Mouse (Mus musculus): Measurements from ENCODE around the gene Gimap4. TPM values are rescaled to one million over a fixed set of nuclear protein-coding genes. Genes with fewer than 3 reads are reported as not detected.
"Not testable (repeated sequence)": the region's sequence is repeated elsewhere in the genome, so short reads cannot be mapped to it uniquely, and the experiment has no call there.

The Gimap4 gene
- polyA plus RNA-seq, 1 experiment: 73.5 TPM

- Histone ChIP-seq H3K27me3 (ENCODE audit: control insufficient read depth, insufficient read depth, low read length) (no peaks in the 10 kb centered on the region), H3K4me1 (ENCODE audit: control insufficient read depth, insufficient read depth, insufficient read length) (peaks cover 22% of the 10 kb centered on the region), H3K27ac (ENCODE audit: insufficient read depth, low read length) (peak overlapping the region; percentile 66; the same call in 1 of the 2 replicates), H3K4me3 (ENCODE audit: extremely low read depth, insufficient read depth, insufficient read length) (no peak overlapping the region), H3K36me3 (ENCODE audit: control insufficient read depth, insufficient read depth, low read length) (peaks cover 3% of the 10 kb centered on the region; the same call in 1 of the 2 replicates)
- no peak for DNase-seq (ENCODE audit: low read depth in 1 of 2, low spot score in 2 of 2)
- 43% methylated on average over 5 of the region's 5 CpGs for WGBS
- TF ChIP-seq POLR2A (IDR thresholded peaks at IDR 0.05; ENCODE audit: low read depth, low read length) (no peak), CTCF (IDR thresholded peaks at IDR 0.05; ENCODE audit: extremely low read depth, insufficient read depth, insufficient read length, insufficient replicate concordance) (no peak)
These were observed 3.9 kb upstream of the Gimap4 start for GRCm38 (mm10) chr6:48680421-48680820.

DNA sequence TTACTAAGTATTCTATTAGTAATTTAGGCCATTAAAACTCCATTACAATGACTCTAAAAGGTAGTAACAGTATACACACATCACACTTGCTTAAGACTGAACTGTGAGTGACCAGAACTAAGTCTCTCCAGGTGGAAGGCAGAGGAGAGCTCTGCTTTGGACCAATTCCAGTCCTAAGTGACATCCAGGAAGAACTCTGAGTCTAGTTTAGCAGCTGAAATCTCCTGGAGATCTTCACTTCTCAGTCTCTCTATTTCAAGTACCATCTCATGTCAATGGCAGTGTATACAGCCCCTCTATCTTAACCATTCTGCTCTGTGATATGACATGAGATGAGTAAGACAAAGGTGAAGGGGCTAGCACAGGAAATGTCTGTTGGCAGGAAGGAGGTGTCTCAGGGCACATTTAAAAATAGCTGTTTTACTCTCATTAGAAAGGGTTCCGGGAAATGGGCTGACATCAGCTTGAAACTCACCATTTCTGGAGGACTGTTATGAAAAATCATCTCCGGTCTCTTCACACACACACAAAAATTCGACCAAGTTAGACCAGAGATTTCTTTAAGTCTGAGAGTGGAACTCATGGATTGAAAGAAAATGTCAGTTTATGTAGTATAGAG, 2.8 kb upstream of the Gimap4 start:
- 5% methylated on average over 3 of the region's 3 CpGs for WGBS
- Histone ChIP-seq H3K27ac (ENCODE audit: insufficient read depth, low read length) (peak overlapping the region; percentile 83), H3K36me3 (ENCODE audit: control insufficient read depth, insufficient read depth, low read length) (peaks cover 3% of the 10 kb centered on the region), H3K4me3 (ENCODE audit: extremely low read depth, insufficient read depth, insufficient read length) (no peak overlapping the region), H3K4me1 (ENCODE audit: control insufficient read depth, insufficient read depth, insufficient read length) (peaks cover 25% of the 10 kb centered on the region), H3K27me3 (ENCODE audit: control insufficient read depth, insufficient read depth, low read length) (no peaks in the 10 kb centered on the region)
- no peak for DNase-seq (ENCODE audit: low read depth in 1 of 2, low spot score in 2 of 2)
- TF ChIP-seq CTCF (IDR thresholded peaks at IDR 0.05; ENCODE audit: extremely low read depth, insufficient read depth, insufficient read length, insufficient replicate concordance) (no peak), POLR2A (IDR thresholded peaks at IDR 0.05; ENCODE audit: low read depth, low read length) (no peak)

- Histone ChIP-seq H3K27ac (ENCODE audit: insufficient read depth, low read length) (peak overlapping the region; percentile 60), H3K36me3 (ENCODE audit: control insufficient read depth, insufficient read depth, low read length) (peaks cover 7% of the 10 kb centered on the region), H3K27me3 (ENCODE audit: control insufficient read depth, insufficient read depth, low read length) (no peaks in the 10 kb centered on the region), H3K4me3 (ENCODE audit: extremely low read depth, insufficient read depth, insufficient read length) (no peak overlapping the region), H3K4me1 (ENCODE audit: control insufficient read depth, insufficient read depth, insufficient read length) (peaks cover 30% of the 10 kb centered on the region)
- TF ChIP-seq POLR2A (IDR thresholded peaks at IDR 0.05; ENCODE audit: low read depth, low read length) (no peak), CTCF (IDR thresholded peaks at IDR 0.05; ENCODE audit: extremely low read depth, insufficient read depth, insufficient read length, insufficient replicate concordance) (no peak)
- DNase-seq (ENCODE audit: low read depth in 1 of 2, low spot score in 2 of 2): no peak
- 36% methylated on average over 4 of the region's 4 CpGs for WGBS
These were observed 2.1 kb upstream of the Gimap4 start for GRCm38 (mm10) chr6:48682271-48682670.

DNA sequence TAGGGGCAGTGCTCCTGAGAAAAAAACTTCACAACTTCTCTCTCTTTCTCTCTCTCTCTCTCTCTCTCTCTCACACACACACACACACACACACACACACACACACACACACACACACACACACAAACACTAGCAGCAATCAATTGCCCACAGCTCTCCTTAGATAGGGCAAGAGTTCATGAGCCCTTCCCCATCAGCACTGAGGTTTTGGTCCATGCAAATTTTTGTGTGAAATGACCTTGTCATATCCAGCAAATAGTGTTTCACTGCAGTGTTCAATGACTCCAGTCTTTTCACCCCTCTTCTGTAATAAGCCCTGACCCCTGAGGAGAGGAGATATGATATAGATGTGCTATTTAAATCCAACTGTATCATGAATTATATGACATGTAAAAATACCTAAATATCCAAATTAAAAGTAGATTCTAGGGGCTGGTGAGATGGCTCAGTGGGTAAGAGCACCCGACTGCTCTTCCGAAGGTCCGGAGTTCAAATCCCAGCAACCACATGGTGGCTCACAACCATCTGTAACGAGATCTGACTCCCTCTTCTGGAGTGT, 1.0 kb upstream of the Gimap4 start:
- 85% methylated on average over 4 of the region's 4 CpGs for WGBS
- H3K27me3 ChIP-seq (ENCODE audit: control insufficient read depth, insufficient read depth, low read length); H3K36me3 ChIP-seq (ENCODE audit: control insufficient read depth, insufficient read depth, low read length); DNase-seq (ENCODE audit: low read depth in 1 of 2, low spot score in 2 of 2); H3K4me3 ChIP-seq (ENCODE audit: extremely low read depth, insufficient read depth, insufficient read length): not testable (repeated sequence)
- H3K4me1 ChIP-seq (ENCODE audit: control insufficient read depth, insufficient read depth, insufficient read length): peaks cover 30% of the 10 kb centered on the region
- H3K27ac ChIP-seq (ENCODE audit: insufficient read depth, low read length): peak overlapping the region; percentile 40

GRCm38 (mm10) chr6:48684806-48685205, 457 bp downstream of the Gimap4 start:
- Histone ChIP-seq H3K4me3 (ENCODE audit: extremely low read depth, insufficient read depth, insufficient read length) (peak overlapping the region; percentile 73), H3K36me3 (ENCODE audit: control insufficient read depth, insufficient read depth, low read length) (peaks cover 6% of the 10 kb centered on the region), H3K4me1 (ENCODE audit: control insufficient read depth, insufficient read depth, insufficient read length) (peaks cover 21% of the 10 kb centered on the region), H3K27ac (ENCODE audit: insufficient read depth, low read length) (peak overlapping the region; percentile 94), H3K27me3 (ENCODE audit: control insufficient read depth, insufficient read depth, low read length) (no peaks in the 10 kb centered on the region)
- TF ChIP-seq POLR2A (IDR thresholded peaks at IDR 0.05; ENCODE audit: low read depth, low read length) (0 out of 2 replicates have a peak, but pooled peaks have one; percentile 0), CTCF (IDR thresholded peaks at IDR 0.05; ENCODE audit: extremely low read depth, insufficient read depth, insufficient read length, insufficient replicate concordance) (no peak)
- no peak for DNase-seq (ENCODE audit: low read depth in 1 of 2, low spot score in 2 of 2)
- WGBS: 44% methylated on average over 4 of the region's 4 CpGs

GRCm38 (mm10) chr6:48685251-48685650, 902 bp downstream of the Gimap4 start:
- peaks cover 6% of the 10 kb centered on the region for H3K36me3 ChIP-seq (ENCODE audit: control insufficient read depth, insufficient read depth, low read length)
- peak overlapping the region; percentile 94 for H3K27ac ChIP-seq (ENCODE audit: insufficient read depth, low read length)
- H3K4me1 ChIP-seq (ENCODE audit: control insufficient read depth, insufficient read depth, insufficient read length): peaks cover 21% of the 10 kb centered on the region
- H3K4me3 ChIP-seq (ENCODE audit: extremely low read depth, insufficient read depth, insufficient read length): peak overlapping the region; percentile 73
- DNase-seq (ENCODE audit: low read depth in 1 of 2, low spot score in 2 of 2): no peak
- TF ChIP-seq POLR2A (IDR thresholded peaks at IDR 0.05; ENCODE audit: low read depth, low read length) (no peak), CTCF (IDR thresholded peaks at IDR 0.05; ENCODE audit: extremely low read depth, insufficient read depth, insufficient read length, insufficient replicate concordance) (no peak)
- H3K27me3 ChIP-seq (ENCODE audit: control insufficient read depth, insufficient read depth, low read length): no peaks in the 10 kb centered on the region
- WGBS: 41% methylated on average over 2 of the region's 2 CpGs
